Mouse (Mus musculus) small intestine, adult 2 months (tissue): ENCODE results near the gene Zfp120. TPM values are rescaled to one million over a fixed set of nuclear protein-coding genes. Genes with fewer than 3 reads are reported as not detected.
"Not testable (repeated sequence)": the region's sequence is repeated elsewhere in the genome, so short reads cannot be mapped to it uniquely, and the experiment has no call there.

ENCODE experiments used
- H3K27ac ChIP-seq: fragments of 200-500 bp; 2 replicates; pipeline ENCODE4 v1.5.1; 2012; ENCODE audit warnings: low read depth, low read length, control low read depth, inconsistent platforms; ENCODE audit not compliant: insufficient read depth
- H3K27me3 ChIP-seq: fragments of 200-500 bp; 2 replicates; pipeline ENCODE4 v1.6.1; 2012; ENCODE audit warnings: mild to moderate bottlenecking, moderate library complexity, low read length, inconsistent platforms; ENCODE audit not compliant: control insufficient read depth, insufficient read depth
- H3K36me3 ChIP-seq: fragments of 200-500 bp; 2 replicates; pipeline ENCODE4 v1.6.1; 2012; ENCODE audit warnings: mild to moderate bottlenecking, low read length, control low read depth, inconsistent platforms; ENCODE audit not compliant: control insufficient read depth, insufficient read depth
- H3K4me1 ChIP-seq: fragments of 200-500 bp; 2 replicates; pipeline ENCODE4 v1.6.1; 2012; ENCODE audit warnings: low read length, inconsistent platforms, mixed read lengths; ENCODE audit not compliant: control insufficient read depth, insufficient read depth, insufficient read length
- H3K4me3 ChIP-seq: fragments of 200-500 bp; 2 replicates; pipeline ENCODE4 v1.5.1; 2012; ENCODE audit warnings: low read depth, mild to moderate bottlenecking, control low read depth, inconsistent platforms, low read length, moderate library complexity
- CTCF ChIP-seq: fragments of 200-500 bp; IDR thresholded peaks from 2 replicates; pipeline ENCODE4 v1.5.1; 2012; ENCODE audit warnings: low read depth, mild to moderate bottlenecking, control low read depth, inconsistent platforms, low read length, moderate library complexity, mixed read lengths; ENCODE audit not compliant: insufficient replicate concordance, insufficient read length; ENCODE audit errors: extremely low read depth
- POLR2A ChIP-seq: fragments of 200-500 bp; IDR thresholded peaks from 2 replicates; pipeline ENCODE4 v1.6.1; 2012; ENCODE audit warnings: low read depth, mild to moderate bottlenecking, control low read depth, inconsistent platforms, low read length, moderate library complexity
- WGBS: fragments of 180-500 bp; shearing (Covaris S2); methylation state at CpG from one replicate; pipeline ENCODE4 v1.1.7; 2018; 5-methylcytosine and 5-hydroxymethylcytosine counted together
- polyA plus RNA-seq: library from polyadenylated mRNA; depleted of rRNA; stranded (reverse); fragments of >200 nt; gene quantifications from 2 replicates; pipeline ENCODE4 v1.2.3, GENCODE M21; 2012; rRNA removed

Gene Zfp120
- polyA plus RNA-seq, 1 experiment: 0.47 TPM

DNA sequence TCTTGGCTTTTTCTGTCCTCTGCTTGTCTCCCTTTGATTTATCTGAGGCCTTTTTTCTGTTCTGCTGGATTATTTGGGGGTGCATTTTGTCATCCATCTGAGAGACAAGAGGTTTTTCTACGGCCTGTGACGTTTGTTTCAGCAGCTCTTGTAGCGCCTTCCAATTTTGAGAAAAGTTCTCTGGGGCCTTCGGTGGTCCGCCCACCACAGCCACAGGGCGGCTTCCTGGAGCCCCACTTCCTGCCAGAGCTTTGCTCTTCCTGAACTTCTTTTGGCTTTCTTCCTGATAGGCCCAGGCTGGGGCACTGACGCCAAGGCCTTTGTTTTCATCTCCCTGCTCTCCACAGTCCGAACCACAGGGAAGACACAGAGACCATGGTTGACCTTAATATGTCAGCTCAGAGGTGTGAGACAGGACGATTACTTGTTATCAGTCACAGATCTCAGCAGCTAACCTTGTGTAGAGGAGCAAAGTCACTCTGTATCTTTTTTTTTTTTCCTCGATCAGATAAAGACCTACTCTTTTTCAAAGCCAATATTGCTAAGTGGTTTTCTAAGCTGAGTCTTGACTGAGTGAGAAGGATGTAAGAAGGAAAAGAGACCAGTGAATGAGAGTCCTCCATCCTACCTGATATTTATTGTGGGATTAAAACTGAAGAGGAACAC, 25.1 kb downstream of the Zfp120 start:
- Histone ChIP-seq H3K27ac (no peak overlapping the region), H3K36me3 (peaks cover 8% of the 10 kb centered on the region)
- TF ChIP-seq CTCF (no peak), POLR2A (no peak)

DNA sequence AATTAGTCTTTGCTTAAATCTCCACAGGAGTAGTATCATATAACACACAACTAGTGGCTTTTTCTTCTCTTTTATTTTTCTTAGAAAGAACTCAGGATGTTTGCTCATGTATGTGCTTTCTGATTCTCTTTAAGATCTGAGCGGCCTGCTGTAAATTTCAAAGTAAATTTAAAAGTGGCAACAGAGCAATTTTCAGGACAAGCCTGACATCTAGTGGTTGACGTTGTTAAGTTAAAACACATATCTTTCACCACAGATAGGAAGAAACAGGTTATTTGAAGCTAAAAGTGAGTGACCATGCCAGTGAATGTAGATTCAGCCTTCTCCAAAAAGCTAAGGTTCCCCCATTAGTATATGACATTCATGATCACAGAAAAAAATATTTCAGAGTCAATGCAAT, 36.9 kb downstream of the Zfp120 start:
- not testable (repeated sequence) for H3K27me3 ChIP-seq, H3K36me3 ChIP-seq, H3K4me1 ChIP-seq, H3K27ac ChIP-seq, H3K4me3 ChIP-seq
- WGBS: 15% methylated on average over 2 of the region's 2 CpGs

More for the DNA sequence above, 25.1 kb downstream of the Zfp120 start:
- Histone ChIP-seq H3K27me3 (no peaks in the 10 kb centered on the region), H3K4me1 (no peaks in the 10 kb centered on the region), H3K4me3 (no peak overlapping the region)
- WGBS: 84% methylated on average over 10 of the region's 10 CpGs

Other genes starting within 250 kb of the Zfp120 start
- not detected in 2 replicates for gene Gm10770, start 43.0 kb upstream of the Zfp120 start, polyA plus RNA-seq
- not detected in 2 replicates for gene Gm14139, start 45.0 kb upstream of the Zfp120 start, polyA plus RNA-seq
- gene Zfp937, start 81.4 kb upstream of the Zfp120 start, polyA plus RNA-seq: 0.16 TPM in 1 of 2 replicates, not detected in the other
- not detected in 2 replicates for gene Gm21994, start 118.9 kb upstream of the Zfp120 start, polyA plus RNA-seq
- gene Gm14124, start 120.8 kb upstream of the Zfp120 start, polyA plus RNA-seq: not detected in 2 replicates
- not detected in 2 replicates for gene Gm10130, start 187.0 kb upstream of the Zfp120 start, polyA plus RNA-seq
- 0.30 and 0.34 TPM in 2 replicates for gene 3300002I08Rik, start 226.1 kb upstream of the Zfp120 start, polyA plus RNA-seq